Mouse (Mus musculus) spleen, embryonic (tissue): ENCODE results near the gene Olfr166.
"Not testable (repeated sequence)": the region's sequence is repeated elsewhere in the genome, so short reads cannot be mapped to it uniquely, and the experiment has no call there.

Experiments used
- CTCF ChIA-PET: fragments of 350-600 bp; sonication (Branson Sonifier 250); formaldehyde crosslinking; loops from one replicate; lab custom pipeline; 2022; lab: Charles Lee

Gene Olfr166

GRCm38 (mm10) chr16:19483394-19483793 is at the start of gene Olfr166:
TSS of gene Olfr166 (plus strand) at chr16:19483694.
- CTCF ChIA-PET: no interaction called here

GRCm38 (mm10) chr16:19458741-19459140 is 24.8 kb upstream of the Olfr166 start:
- CTCF ChIA-PET: not testable (repeated sequence)

DNA sequence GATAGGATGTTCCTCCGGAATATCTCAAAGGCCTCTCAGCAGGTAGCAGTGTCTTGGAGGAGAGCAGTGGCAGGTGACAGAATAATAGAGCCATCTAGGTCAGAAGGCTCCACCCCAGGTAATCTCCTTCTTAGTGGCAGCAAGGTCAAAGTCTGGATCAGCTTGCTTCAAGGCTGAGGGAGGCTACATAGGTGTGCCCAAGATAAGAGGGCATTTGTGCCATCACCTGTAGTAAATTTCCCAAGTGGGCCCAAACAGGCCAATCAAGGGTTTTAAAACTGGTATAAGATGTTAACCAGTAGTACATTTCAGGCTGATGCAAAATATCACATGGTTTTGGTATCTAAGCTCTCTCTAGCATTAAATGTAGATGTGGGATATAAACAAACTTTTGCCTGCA is 19.1 kb upstream of the Olfr166 start:
- CTCF ChIA-PET: no interaction called here

- CTCF ChIA-PET: no interaction called here
These were observed 38.7 kb downstream of the Olfr166 start, which contains the start of gene Olfr167 for GRCm38 (mm10) chr16:19522166-19522565. TSS of gene Olfr167 (minus strand) at chr16:19522266.

GRCm38 (mm10) chr16:19535455-19535854 is 52.0 kb downstream of the Olfr166 start, which contains the start of gene Olfr168:
TSS of gene Olfr168 (minus strand) at chr16:19535555.
- CTCF ChIA-PET: no interaction called here
